Mouse (Mus musculus) cerebellum, adult 2 months (tissue): Measurements from ENCODE around the gene Dalrd3. TPM values are rescaled to one million over a fixed set of nuclear protein-coding genes. Genes with fewer than 3 reads are reported as not detected.

Experiments used
- DNase-seq, 2 experiments: peaks; one replicate each; pipeline ENCODE4 v3.0.0; 2021
- H3K27ac ChIP-seq: fragments of 200-500 bp; 2 replicates; pipeline ENCODE4 v1.5.1; 2012; ENCODE audit warnings: low read length, control low read depth, inconsistent platforms; ENCODE audit not compliant: insufficient read depth
- H3K27me3 ChIP-seq: fragments of 200-500 bp; 2 replicates; pipeline ENCODE4 v1.6.1; 2012; ENCODE audit warnings: inconsistent platforms, mild to moderate bottlenecking, low read length, moderate library complexity; ENCODE audit not compliant: control insufficient read depth, insufficient read depth
- H3K4me1 ChIP-seq: fragments of 200-500 bp; 2 replicates; pipeline ENCODE4 v1.6.1; 2011; ENCODE audit warnings: low read length; ENCODE audit not compliant: control insufficient read depth, insufficient read depth
- H3K4me3 ChIP-seq: fragments of 200-500 bp; replicated peaks from 2 replicates; pipeline ENCODE3; 2011; ENCODE audit warnings: mild to moderate bottlenecking, low read depth, low read length, control low read depth; ENCODE audit not compliant: insufficient read depth
- CTCF ChIP-seq: fragments of 200-500 bp; IDR thresholded peaks from 2 replicates; pipeline ENCODE4 v1.5.1; 2011; ENCODE audit warnings: low read depth, mild to moderate bottlenecking, control low read depth, low read length, moderate library complexity, borderline replicate concordance; ENCODE audit not compliant: insufficient read depth
- POLR2A ChIP-seq: fragments of 200-500 bp; IDR thresholded peaks from 2 replicates; pipeline ENCODE4 v1.6.1; 2011; ENCODE audit warnings: low read length, control low read depth, borderline replicate concordance; ENCODE audit not compliant: insufficient read depth
- WGBS: fragments of 180-500 bp; shearing (Covaris S2); methylation state at CpG from one replicate; pipeline ENCODE4 v1.1.7; 2018; 5-methylcytosine and 5-hydroxymethylcytosine counted together
- polyA plus RNA-seq: library from polyadenylated mRNA; depleted of rRNA; stranded (reverse); fragments of >200 nt; gene quantifications from 2 replicates; pipeline ENCODE4 v1.2.3, GENCODE M21; 2012

Gene Dalrd3
- polyA plus RNA-seq, 1 experiment, result 215 TPM

- no peak for TF ChIP-seq CTCF
- no peak for TF ChIP-seq POLR2A
- Histone ChIP-seq H3K4me3 (no peak overlapping the region), H3K27me3 (no peaks in the 10 kb centered on the region), H3K27ac (no peak overlapping the region), H3K4me1 (no peaks in the 10 kb centered on the region)
- DNase-seq, result no peak
- WGBS, result 81% methylated on average over 1 of the region's 1 CpGs
These were observed 22.8 kb upstream of the Dalrd3 start for GRCm38 (mm10) chr9:108546875-108547274.

- WGBS, result 72% methylated on average over 4 of the region's 4 CpGs
- TF ChIP-seq POLR2A (no peak), CTCF (no peak)
- Histone ChIP-seq H3K27me3 (no peaks in the 10 kb centered on the region), H3K4me1 (peaks cover 2% of the 10 kb centered on the region; the same call in 1 of the 2 replicates), H3K27ac (no peak overlapping the region), H3K4me3 (no peak overlapping the region)
- no peak for DNase-seq
These were observed 10.5 kb upstream of the Dalrd3 start for GRCm38 (mm10) chr9:108559169-108559568.

- peak within 1 kb of the TSS; percentile 24; the same call in 1 of the 2 replicates for H3K27ac ChIP-seq
- peak; percentile 92 to 93 for DNase-seq
- TF ChIP-seq CTCF, result no peak
- TF ChIP-seq POLR2A, result peak; percentile 81
- peaks cover 2% of the 10 kb centered on the region; the same call in 1 of the 2 replicates for H3K4me1 ChIP-seq
- H3K4me3 ChIP-seq, result peak within 1 kb of the TSS; percentile 67
- under 1% methylated on average over 53 of the region's 53 CpGs for WGBS
- no peaks in the 10 kb centered on the region for H3K27me3 ChIP-seq
These were observed 9.4 kb upstream of the Dalrd3 start, which contains the start of gene Impdh2 for GRCm38 (mm10) chr9:108560227-108560841. Impdh2 (plus strand) TSS chr9:108560286.

- Histone ChIP-seq H3K27me3 (no peaks in the 10 kb centered on the region), H3K4me3 (no peak overlapping the region), H3K4me1 (peaks cover 10% of the 10 kb centered on the region), H3K27ac (no peak overlapping the region)
- TF ChIP-seq POLR2A, result no peak
- TF ChIP-seq CTCF, result no peak
- no peak for DNase-seq
- WGBS, result 85% methylated on average over 8 of the region's 8 CpGs
These were observed 6.0 kb upstream of the Dalrd3 start for GRCm38 (mm10) chr9:108563671-108564070.

- DNase-seq, result no peak
- H3K27me3 ChIP-seq, result no peaks in the 10 kb centered on the region
- no peak overlapping the region for H3K27ac ChIP-seq
- H3K4me3 ChIP-seq, result no peak overlapping the region
- H3K4me1 ChIP-seq, result peaks cover 10% of the 10 kb centered on the region
- WGBS, result 79% methylated on average over 7 of the region's 7 CpGs
- TF ChIP-seq CTCF (no peak), POLR2A (no peak)
These were observed 5.6 kb upstream of the Dalrd3 start for GRCm38 (mm10) chr9:108564131-108564530.

GRCm38 (mm10) chr9:108565881-108566814, 3.5 kb upstream of the Dalrd3 start:
- Histone ChIP-seq H3K4me3 (peak overlapping the region; percentile 92), H3K27me3 (no peaks in the 10 kb centered on the region), H3K4me1 (peaks cover 10% of the 10 kb centered on the region), H3K27ac (peak overlapping the region; percentile 34)
- no peak for DNase-seq
- TF ChIP-seq CTCF, result no peak
- TF ChIP-seq POLR2A, result no peak
- 10% methylated on average over 35 of the region's 35 CpGs for WGBS

GRCm38 (mm10) chr9:108566815-108567776, 2.6 kb upstream of the Dalrd3 start, which contains the start of gene Ndufaf3:
Ndufaf3 (minus strand) TSS chr9:108567434.
- TF ChIP-seq CTCF (peak; percentile 91), POLR2A (peak; percentile 97)
- Histone ChIP-seq H3K27ac (peak within 1 kb of the TSS; percentile 78), H3K27me3 (no peaks in the 10 kb centered on the region), H3K4me1 (peaks cover 8% of the 10 kb centered on the region), H3K4me3 (peak within 1 kb of the TSS; percentile 92)
- WGBS, result under 1% methylated on average over 73 of the region's 73 CpGs
- peak; percentile 96 to 98 for DNase-seq
